Mouse (Mus musculus): ENCODE measurements around the gene Acer1. TPM values are rescaled to one million over a fixed set of nuclear protein-coding genes. Genes with fewer than 3 reads are reported as not detected.

Gene Acer1
- polyA plus RNA-seq (2012; rRNA removed): not detected in 2 replicates

GRCm38 (mm10) chr17:56982013-56982412 is at the start of gene Acer1:
TSS of gene Acer1 (minus strand) at chr17:56982126.

DNA sequence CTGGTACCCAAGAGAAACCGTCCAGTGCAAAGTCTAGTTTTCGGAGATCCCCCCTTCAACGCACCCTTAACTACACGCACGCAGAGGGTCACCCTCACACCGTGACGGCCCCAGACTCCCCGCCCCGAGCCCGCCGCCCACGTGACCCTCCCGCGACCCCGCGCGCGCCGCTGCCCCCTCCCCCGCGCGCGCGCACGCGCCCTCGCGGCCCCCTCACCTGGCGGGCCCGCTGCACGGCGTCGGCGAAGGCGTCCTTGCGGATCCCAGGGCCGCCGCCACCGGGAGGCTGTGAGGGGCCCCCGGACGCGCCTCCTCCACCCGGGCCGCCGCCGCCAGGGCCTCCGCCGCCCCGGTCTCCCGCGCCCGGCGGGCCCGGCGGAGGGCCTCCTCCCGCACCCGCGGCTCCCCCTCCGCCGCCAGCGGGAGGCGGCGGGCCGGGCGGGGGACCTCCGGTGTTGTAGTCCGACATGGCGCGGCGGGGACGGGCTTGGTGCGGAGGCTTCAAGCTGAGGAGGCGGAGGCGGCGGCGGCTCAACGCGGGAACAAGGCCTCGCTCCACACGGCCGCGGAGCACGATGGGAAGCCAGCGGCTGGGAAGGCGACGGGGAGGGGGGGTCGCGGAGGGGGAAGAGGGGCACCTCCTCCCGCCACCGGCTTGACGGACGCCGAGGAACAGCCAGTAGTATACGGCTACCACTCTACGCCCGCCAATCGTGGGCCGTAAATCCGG is 49.2 kb upstream of the Acer1 start, which contains the start of gene Khsrp:
Khsrp (minus strand) TSS at position 592 of the 730 bp plus-strand sequence.

GRCm38 (mm10) chr17:57011236-57012141 is 29.6 kb upstream of the Acer1 start, which contains the start of the genes Gtf2f1 and Gm17949:
TSS of gene Gtf2f1 (minus strand) at chr17:57011288.
TSS of gene Gm17949 (plus strand) at chr17:57011469.

DNA sequence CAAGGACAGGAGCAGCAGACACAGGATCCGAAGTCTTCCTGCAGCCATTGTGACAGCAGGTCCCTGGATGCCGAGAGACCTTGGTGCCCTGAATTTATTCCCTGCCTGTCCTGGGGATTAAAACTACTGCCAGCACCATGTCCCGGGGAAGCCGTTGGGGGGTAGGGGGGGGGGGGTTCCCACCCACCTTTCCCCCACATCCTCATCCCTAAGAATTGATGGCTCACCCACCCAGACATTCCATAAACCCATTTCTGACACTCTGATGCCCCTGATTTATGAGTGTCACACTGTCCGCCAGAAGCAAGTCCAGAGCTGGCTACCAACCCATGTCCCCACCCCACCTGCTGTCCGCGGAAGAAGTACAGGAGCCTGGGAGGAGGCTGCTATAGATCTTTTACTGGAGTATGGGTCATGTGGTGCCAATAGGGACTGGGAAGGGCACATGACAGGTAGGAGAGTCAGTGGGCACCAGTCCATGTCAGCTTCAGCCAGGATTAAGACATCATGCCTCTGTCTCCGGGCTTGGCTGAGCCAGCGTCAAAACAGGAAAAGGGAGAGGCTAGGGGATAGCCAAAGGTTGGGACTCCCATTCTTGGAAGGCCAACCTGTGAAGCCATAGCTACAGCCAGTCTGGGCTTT is 18.2 kb upstream of the Acer1 start, which contains the start of gene Pspn:
Pspn (minus strand) TSS at position 51 of the 642 bp plus-strand sequence.

GRCm38 (mm10) chr17:56997029-56997667 is 15.2 kb upstream of the Acer1 start, which contains the start of gene Alkbh7:
TSS of gene Alkbh7 (plus strand) at chr17:56997339.

DNA sequence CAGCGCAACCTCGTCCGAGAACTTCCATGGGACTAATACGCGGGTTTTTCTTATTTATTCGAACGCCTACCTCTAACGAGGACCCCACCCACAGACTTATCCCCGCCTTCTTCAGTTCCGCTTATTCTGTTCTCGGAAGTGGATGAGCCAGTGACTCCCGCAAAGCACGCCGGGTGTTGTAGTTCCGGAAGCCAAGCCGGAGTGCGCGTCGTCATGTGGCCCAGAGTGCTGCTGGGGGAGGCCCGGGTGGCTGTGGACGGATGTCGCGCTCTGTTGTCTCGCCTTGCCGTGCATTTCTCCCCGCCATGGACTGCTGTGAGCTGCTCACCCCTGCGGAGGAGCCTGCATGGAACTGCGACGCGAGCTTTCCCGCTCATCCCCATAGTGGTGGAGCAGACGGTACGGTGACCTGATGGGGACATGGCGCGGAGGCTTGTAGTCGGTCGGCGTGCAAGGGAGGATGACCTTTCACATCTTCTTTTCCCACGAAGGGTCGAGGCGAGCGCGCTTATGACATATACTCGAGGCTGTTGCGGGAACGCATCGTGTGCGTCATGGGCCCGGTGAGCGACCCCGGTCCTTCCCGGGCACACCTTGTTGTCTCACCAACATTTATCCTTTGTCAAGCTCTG is 8.3 kb upstream of the Acer1 start, which contains the start of gene Clpp:
Clpp (plus strand) TSS at position 191 of the 632 bp plus-strand sequence.

GRCm38 (mm10) chr17:56935363-56936131 is 46.4 kb downstream of the Acer1 start, which contains the start of gene Mllt1:
TSS of gene Mllt1 (minus strand) at chr17:56935415.

Other genes starting within 250 kb of the Acer1 start
- 1.0 and 1.2 TPM in 2 replicates for gene Nrtn, start 224.6 kb downstream of the Acer1 start, polyA plus RNA-seq (2012; rRNA removed)
- gene Dus3l, start 217.4 kb downstream of the Acer1 start, polyA plus RNA-seq (2012; rRNA removed): 16.5 and 17.4 TPM in 2 replicates
- 0.90 and 1.2 TPM in 2 replicates for gene Prr22, start 211.9 kb downstream of the Acer1 start, polyA plus RNA-seq (2012; rRNA removed)
- gene Rfx2, start 151.1 kb downstream of the Acer1 start, polyA plus RNA-seq (2012; rRNA removed): 8.5 and 10.7 TPM in 2 replicates
- gene Acsbg2, start 107.7 kb downstream of the Acer1 start, polyA plus RNA-seq (2012; rRNA removed): not detected in 2 replicates
- gene 1700061G19Rik, start 106.6 kb downstream of the Acer1 start, polyA plus RNA-seq (2012; rRNA removed): 0.01 TPM in 2 replicates
- 10.1 and 11.0 TPM in 2 replicates for gene Mllt1, start 46.7 kb downstream of the Acer1 start, polyA plus RNA-seq (2012; rRNA removed)
- gene Clpp, start 8.2 kb upstream of the Acer1 start, polyA plus RNA-seq (2012; rRNA removed): 57.9 and 62.5 TPM in 2 replicates
- gene Alkbh7, start 15.2 kb upstream of the Acer1 start, polyA plus RNA-seq (2012; rRNA removed): 9.1 and 11.2 TPM in 2 replicates
- not detected in 2 replicates for gene Pspn, start 17.9 kb upstream of the Acer1 start, polyA plus RNA-seq (2012; rRNA removed)
- 60.1 and 66.8 TPM in 2 replicates for gene Gtf2f1, start 29.2 kb upstream of the Acer1 start, polyA plus RNA-seq (2012; rRNA removed)
- gene Gm17949, start 29.3 kb upstream of the Acer1 start, polyA plus RNA-seq (2012; rRNA removed): not detected in 2 replicates
- 30.1 and 35.2 TPM in 2 replicates for gene Khsrp, start 49.4 kb upstream of the Acer1 start, polyA plus RNA-seq (2012; rRNA removed)
- gene Slc25a41, start 59.5 kb upstream of the Acer1 start, polyA plus RNA-seq (2012; rRNA removed): not detected in 2 replicates
- 4.4 and 5.0 TPM in 2 replicates for gene Crb3, start 77.0 kb upstream of the Acer1 start, polyA plus RNA-seq (2012; rRNA removed)
- 7.2 and 9.3 TPM in 2 replicates for gene Slc25a23, start 77.7 kb upstream of the Acer1 start, polyA plus RNA-seq (2012; rRNA removed)
- 0.93 and 1.6 TPM in 2 replicates for gene Dennd1c, start 96.4 kb upstream of the Acer1 start, polyA plus RNA-seq (2012; rRNA removed)
- gene Tubb4a, start 105.7 kb upstream of the Acer1 start, polyA plus RNA-seq (2012; rRNA removed): 0.18 and 0.37 TPM in 2 replicates
- 0.46 and 0.59 TPM in 2 replicates for gene Tnfsf9, start 123.2 kb upstream of the Acer1 start, polyA plus RNA-seq (2012; rRNA removed)
- gene Cd70, start 167.7 kb upstream of the Acer1 start, polyA plus RNA-seq (2012; rRNA removed): not detected in 2 replicates
- gene Tnfsf14, start 212.1 kb upstream of the Acer1 start, polyA plus RNA-seq (2012; rRNA removed): 2.1 and 2.4 TPM in 2 replicates
- gene C3, start 246.0 kb upstream of the Acer1 start, polyA plus RNA-seq (2012; rRNA removed): 240 and 245 TPM in 2 replicates